Mouse (Mus musculus) 3T3-L1 (cell line): ENCODE measurements around the gene Dupd1.

Source experiments
- DNase-seq: peaks from one replicate; pipeline ENCODE4 v3.0.0-alpha.2; 2015; ENCODE audit warnings: low read depth, low spot score

Gene Dupd1

DNA sequence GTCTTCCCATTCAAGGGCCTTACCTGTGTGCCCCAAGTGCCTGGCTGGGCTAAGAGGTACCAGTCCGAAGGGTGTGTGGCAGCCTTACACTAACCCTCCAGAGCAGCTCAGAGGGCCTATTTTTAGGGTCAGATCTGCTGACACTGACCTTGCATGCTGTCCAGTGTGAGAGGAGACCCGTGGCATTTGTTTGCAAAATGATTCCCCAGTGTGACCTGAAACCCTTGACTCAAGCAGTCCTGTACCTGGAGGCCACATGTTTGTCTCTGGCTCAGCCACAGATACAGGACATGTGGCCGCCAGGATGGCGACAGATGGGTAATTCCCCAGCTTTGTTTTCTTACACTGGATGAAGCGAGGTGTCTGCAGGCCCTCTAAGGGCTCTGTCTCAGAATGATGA, at the start of gene Dupd1:
TSS of gene Dupd1 (minus strand) at position 91 of the 400 bp plus-strand sequence.
- DNase-seq: no peak

DNA sequence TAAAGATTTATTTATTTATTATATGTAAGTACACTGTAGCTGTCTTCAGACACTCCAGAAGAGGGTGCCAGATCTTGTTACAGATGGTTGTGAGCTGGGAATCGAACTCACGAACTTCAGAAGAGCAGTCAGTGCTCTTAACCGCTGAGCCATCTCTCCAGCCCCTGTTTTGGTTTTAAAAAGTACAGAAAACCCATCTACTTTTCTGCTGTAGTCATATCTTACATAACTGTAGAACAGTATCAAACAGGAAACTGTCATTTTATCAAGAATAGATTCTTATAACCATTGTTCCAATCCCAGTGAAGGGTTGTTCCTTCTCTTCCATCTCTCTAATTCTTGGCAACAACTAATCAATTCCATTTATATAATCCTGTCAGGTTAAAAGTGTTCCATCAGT, 49.4 kb upstream of the Dupd1 start:
- DNase-seq: no peak

DNA sequence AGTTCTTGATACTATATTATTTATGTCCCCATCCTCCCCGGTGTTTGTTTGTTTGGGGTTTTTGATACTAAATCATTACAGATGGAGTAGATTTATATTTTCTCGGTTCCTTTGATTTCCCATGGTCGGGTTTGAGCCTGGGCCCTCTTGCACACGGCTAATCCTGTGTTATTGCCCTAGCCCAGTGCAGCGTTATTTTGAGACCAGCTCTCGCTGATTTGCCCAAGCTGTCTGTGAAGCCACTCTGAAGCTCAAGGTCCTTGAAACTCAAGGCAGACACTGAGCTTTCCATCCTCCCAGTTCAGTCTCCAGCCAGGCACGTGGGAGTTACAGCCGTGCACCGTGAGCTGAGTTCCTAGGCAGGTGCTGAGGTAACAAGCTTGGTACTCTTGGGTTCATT, 47.2 kb upstream of the Dupd1 start:
- no peak for DNase-seq

DNA sequence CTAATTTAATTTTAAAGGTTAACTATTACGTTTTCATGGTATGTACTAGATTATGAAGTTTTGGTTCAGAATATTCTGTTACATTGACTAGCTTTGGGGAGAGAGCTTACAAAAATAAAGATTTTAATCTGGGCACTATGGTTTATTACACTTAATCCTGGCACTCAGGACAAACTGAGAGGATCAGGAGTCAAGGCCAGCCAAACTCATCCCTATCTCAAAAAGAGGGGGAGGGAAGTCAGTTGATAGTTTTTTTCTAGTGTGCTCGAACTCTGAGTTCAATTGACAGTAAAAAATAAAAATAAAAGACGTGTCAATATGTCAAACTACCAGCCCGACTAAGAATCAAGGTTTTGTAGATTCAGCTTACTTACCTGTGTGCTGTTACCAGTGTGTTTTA, 39.0 kb upstream of the Dupd1 start:
- DNase-seq: no peak

DNA sequence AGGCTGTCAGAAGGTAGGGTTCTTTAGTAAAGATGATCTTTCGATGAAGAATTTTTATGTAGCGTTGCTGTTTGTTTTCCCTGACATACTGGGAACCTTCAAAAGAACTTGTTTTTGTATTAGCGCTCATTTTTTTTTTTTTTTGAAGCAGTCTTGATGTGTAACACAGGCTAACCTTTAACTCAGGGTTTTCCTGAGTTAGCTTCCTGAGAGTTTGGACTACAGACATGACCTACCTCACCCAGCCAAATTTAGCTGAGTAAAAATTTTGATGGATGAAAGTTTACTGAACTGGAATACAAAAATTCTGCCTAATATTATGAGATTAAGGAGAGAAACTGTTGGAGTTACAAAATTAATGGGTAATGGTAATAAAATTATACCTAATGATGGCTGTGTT, 38.0 kb upstream of the Dupd1 start:
- DNase-seq: no peak

DNA sequence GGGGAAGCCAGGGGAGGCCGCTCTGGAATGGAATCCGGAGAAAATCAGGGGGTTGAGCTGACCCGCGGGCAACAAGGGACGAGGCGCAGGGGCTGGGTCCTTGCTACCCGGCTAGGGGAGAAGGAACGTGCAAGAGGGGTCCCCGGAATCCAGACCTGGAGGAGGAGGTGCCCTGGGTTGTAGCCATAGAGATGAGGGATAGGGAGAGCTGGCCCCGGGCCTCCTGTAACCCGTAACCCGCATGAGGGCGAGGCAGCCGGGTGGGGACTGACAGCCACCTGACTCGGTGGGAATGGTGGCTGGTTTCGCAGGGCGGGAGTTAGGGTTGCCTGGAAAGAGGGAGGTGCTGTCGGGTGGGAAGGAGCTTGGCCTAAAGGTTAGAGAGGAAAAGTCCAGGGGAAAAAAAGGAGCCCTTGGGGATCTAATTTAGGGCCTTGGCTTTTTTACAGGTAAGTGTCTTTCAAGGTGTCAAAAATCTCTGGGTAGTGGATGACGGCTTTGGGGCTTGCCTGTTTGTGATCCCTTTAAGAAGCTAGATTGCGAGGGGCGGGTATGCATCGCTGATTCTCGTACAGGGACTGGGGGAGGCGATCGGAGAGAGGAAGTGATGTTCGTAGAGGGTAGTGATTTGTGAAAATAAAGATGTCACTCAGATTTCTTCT, 36.6 kb upstream of the Dupd1 start, which contains the start of gene Dusp13:
TSS of gene Dusp13 (minus strand) at position 301 of the 662 bp plus-strand sequence.
- peak; percentile 73 for DNase-seq

DNA sequence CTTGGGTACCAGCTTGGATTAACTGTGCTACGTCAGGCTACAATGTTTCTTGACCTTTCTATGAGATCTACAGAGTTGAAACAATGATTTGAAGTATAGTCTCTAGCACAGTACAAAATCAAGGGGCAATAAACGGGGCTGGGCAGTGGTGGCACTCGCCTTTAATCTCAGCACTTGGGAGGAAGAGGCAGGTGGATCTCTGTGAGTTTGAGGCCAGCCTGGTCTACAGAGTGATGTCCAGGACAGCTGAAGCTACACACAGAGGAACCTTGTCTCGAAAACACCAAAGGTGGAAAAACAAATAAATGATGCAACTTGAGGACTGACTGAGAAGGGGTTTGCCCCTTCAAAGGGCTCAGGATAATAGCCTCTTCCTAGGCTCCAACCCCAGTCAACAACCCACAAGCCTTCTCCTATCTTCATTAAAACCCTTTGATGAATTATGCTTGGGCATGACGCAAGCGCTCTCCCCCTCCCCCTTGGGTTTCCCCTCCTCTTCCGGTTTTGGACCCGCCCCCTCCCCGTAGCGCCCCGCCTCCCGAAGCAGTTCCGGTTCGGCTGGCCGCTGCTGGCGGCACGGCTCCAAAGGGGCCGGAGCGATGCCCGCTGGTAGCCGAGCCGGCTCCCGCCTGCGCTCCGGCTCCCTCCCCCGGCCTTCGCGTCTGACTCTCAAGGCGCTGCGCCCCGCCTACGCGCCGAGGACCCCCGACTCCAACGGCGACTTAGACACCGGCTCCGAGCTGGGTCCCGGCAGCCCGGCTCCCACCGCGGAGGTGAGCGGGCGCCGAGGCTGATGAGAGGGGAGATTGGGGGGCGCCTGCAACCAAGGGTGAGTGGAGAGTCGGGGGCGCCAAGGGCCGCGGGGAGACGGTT, 35.9 kb upstream of the Dupd1 start, which contains the start of gene Samd8:
TSS of gene Samd8 (plus strand) at position 524 of the 873 bp plus-strand sequence.
- DNase-seq: peak; percentile 68

DNA sequence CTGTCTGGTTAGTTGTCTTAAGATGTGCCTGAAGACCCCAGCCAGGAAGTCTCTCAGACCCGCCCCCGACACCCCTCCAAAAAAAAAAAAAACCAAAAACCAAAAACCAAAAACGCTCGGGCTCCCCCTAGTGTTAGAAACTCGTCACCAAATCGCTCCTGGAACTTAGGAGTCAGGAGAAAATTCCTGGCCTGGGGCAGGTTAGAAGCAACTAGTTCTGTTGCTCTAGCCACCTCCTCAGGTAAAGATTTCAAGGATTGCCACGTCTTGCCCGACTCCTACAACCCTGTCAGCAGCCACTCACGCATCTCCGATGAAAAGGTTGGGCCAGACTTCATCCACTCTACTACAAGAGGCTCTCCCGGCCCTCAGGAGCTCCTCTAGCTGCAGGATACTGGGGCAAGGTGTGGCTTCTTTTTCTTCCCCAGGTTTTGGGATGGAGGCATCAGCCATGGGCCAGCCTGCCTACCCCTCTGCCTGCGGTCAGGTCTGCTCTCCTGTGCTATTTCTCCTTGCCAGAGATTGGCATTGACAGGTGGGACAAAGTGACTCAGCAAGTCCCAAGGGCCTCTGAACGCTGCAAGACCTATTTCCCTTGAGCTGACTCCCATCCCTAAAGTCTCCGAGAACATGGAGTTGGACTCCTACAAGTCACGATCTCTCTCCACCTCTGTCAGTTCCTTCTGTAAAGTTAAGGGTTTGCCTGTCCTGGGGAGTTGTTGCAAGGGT, 33.9 kb upstream of the Dupd1 start:
- DNase-seq: peak; percentile 60

DNA sequence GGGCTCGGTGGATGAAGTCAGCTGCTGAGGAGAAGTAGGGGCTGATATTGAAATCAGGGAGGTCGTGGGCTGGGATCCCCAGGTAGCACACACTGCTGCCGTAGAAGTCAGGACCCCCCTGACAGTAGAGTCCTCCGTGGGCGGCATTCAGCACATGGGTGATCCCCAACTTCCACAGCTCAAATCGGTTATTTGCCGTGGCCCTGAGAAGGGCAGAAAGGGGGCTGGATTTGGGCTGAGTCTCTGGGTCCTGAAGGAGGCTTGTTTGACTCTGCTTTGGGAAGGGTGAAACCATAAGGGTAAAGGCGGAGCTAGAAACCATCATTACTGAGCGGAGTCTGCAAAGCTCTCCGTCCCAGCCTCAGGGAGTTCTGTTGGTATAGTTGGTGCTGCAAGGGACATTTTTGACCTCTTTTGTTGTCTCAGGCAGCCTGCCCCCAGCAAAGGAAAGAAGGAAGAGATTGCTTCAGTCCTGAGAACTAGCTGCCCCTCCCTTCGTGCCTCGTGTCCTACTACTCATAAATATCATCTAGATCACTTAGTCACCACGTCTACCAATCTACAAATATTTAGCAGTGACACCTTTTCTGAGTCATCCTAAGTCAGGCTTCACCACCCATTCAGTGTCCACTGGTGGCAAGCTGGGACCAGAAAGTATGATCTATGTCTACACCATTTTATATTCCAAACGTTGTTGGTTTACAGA, 33.2 kb upstream of the Dupd1 start:
- peak; percentile 11 for DNase-seq

DNA sequence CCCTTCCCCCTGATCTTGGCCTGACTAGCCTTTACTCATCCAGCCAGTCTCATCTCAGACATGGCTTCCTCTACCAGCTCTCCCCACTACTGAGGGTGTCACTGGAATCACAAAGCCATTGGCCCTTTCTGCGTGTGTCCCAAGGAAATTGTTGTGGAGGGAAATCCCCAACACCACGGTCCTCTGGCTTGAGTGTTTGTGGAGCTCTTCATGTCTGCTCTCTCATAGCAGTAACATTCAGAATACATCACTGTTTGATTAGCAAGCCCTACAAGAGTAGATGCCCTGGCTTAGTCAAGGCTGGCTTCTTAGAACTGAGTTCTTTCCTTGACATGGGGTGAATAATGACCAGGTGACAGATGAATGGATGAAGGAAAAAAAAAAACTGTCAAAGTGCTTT, 32.5 kb upstream of the Dupd1 start:
- no peak for DNase-seq

DNA sequence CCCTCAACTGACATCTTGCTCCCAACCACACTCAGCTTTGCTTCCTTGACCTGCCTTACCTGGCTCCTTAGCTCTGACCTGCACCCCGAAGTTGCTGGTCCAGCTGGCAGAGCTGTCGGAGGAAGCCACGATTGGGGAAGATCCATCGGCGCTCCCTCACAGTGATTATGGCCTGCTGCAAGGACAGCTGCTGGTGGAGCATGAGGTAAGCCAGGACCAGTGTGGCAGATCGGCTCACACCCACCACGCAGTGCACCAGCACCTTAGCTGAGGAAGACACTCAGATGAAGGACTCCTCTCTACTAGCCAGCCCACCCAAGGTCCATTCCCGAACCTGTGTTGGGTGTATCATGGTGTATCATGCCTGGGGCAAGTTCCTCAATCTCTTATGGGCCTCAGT, 31.9 kb upstream of the Dupd1 start:
- DNase-seq: no peak

DNA sequence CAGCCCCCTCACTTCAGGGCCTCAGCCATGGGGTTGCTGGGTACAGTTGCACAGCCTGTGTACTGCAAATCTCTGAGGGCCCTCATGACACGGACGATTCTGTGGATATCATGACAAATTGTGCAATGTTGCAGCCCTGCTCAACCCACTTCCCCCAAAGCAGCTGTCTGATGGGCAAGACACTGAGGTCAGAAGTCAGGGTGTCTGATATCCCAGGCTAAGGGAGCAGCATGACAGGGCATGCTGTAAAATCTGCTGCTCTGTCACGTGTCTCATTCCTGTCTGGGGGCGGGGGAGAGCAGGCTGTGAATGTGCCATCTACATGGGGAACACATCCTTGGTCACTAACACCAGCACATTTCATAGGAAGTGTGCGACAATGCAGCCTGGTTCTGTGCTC, 30.8 kb upstream of the Dupd1 start:
- DNase-seq: no peak

DNA sequence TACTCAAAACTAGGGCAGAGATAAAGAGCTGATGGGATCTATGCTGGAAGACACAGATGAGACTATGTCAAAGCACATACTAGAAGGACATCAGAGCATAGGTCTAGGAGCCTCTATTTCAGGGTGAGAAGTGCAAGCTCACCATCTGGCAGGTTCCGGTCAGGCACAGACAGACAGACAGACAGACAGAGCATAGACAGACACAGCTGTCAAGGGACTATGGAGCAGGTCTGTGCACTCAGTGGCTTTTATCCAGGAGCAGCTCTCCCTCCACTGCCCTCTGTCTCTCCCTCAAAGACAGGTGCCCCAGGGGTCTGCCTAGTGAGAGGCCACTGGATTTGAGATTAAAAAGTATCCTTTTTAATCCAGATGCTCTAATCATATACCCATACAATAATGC, 29.8 kb upstream of the Dupd1 start:
- no peak for DNase-seq

DNA sequence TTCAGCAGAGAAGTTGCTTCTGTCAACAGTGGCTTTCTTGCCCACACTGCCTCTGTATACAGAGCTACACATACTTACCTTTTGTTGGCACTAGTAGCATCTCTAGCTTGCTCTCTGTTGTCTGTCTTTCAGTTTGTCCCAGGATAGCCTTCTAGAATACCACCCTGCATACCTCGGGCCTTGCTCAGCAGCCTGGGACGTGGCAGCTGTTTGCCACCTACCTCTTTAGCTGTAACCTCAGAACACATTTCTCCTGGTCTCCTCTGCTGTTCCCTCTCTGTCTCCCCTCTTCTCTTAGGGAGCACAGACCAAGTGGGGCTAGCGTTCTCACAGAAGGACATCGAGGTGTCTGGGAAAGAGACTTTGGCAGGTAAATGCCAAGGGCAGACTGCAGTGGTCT, 28.1 kb upstream of the Dupd1 start:
- no peak for DNase-seq

DNA sequence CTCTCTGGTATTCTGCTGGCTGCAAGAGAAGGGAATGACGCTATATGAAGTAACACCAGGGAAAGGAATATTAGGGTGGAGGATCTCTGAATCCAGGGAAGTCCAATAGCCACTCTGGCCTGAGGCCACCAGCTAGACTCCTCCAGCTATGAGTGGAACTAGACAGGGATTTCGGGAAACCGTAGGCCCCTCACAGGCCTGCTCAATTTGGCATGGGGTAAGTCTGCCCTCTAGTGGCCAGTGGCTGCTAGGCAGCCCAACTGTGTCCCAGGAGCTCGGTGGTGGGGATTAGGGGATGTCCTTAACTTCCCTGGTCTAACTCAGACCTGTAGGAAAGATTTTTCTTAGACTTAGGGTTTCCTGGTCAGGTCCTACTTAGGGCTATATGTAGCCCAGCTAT, 27.4 kb upstream of the Dupd1 start:
- peak; percentile 81 for DNase-seq

DNA sequence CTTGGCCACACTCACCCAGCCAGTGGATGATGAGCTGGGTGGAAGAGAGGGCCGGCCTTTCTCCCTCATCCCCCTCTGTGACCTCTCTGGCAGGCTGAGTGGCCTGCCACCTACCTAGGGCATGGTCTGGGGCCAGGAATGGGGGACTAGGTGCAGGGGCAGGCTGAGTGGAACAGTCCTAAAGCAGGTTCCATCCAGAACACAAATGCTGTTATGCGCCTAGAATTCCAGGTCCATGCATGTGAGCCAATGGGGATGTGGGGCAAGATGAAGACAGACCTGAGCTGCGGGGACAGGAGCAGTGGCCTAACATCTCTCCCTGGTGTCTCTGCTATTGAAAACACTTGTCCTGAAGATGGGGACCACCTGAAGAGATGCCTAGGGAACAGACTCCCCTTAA, 26.9 kb upstream of the Dupd1 start:
- no peak for DNase-seq

DNA sequence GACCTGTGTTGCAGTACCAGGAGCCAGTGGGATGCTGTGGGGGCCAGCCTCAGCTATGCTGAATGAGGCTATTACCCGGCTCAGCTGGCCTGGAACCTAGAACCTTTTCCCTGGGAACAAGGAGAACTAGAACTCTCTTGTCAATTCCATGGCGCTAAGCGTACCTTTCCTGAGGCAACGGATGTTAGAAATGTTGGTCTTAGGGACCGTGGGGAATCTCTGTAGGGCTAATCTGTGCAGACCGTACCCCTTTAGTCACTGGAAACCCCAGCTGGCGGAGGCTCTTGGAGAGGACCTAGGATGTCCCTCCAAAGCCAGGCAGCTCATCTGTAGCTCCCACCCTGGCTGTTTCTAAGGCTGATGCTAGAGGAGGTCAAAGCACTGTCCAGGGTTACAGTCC, 26.0 kb upstream of the Dupd1 start:
- DNase-seq: no peak

DNA sequence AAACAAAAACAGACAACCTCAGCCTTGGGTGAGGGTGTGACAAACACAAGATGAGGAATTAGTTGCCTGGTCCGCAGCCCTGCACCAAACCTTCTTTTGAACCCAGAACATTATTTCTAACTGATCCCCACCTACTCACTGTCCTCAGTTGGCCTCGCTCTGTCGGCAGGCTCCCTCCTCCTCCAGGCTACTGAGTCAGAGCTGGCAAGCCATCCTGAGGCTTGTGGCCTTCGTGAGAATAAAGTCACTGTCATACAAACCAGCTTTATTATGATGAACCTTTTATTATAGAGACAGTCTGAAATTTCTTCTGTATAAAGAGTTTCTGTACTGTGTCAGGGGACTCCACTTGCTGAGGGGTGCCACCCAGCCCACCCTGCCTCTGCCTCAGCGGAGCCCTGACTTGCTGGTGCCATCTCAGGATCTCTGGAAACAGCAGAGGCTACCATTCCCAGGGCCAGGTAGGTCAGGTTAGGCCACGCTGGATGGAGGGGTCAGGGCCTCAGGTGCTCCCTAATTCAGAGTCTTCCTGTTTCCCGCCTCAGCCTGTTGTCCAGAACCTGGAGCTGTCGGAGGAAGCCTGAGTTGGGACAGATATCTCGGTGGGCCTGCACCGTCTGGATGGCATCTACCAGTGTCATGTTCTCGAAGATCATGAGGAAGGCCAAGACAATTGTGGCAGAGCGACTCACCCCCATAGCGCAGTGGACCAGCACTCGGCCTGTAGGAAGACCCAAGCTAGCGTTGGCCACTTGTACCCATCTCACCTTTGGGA, 18.9 kb upstream of the Dupd1 start:
- DNase-seq: no peak

DNA sequence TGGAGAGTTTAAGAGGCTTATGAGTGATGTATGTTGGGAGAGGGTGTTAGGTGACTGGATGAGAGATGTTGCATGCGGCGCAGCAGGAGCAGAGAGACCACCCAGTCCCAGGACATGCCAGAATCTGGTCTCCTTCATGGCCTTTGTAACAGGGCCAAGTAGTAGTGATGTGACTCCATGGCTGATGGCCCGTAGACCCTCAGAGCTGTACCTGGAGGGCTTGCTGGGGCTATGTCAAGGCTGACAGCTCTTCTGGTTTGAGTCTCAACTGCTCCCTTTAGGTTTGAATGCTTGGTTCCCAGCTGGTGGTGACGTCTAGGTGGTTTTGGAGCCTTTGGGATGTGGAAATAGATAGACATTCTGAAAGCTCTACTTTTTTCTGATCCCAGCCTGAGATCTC, 15.6 kb upstream of the Dupd1 start:
- no peak for DNase-seq

DNA sequence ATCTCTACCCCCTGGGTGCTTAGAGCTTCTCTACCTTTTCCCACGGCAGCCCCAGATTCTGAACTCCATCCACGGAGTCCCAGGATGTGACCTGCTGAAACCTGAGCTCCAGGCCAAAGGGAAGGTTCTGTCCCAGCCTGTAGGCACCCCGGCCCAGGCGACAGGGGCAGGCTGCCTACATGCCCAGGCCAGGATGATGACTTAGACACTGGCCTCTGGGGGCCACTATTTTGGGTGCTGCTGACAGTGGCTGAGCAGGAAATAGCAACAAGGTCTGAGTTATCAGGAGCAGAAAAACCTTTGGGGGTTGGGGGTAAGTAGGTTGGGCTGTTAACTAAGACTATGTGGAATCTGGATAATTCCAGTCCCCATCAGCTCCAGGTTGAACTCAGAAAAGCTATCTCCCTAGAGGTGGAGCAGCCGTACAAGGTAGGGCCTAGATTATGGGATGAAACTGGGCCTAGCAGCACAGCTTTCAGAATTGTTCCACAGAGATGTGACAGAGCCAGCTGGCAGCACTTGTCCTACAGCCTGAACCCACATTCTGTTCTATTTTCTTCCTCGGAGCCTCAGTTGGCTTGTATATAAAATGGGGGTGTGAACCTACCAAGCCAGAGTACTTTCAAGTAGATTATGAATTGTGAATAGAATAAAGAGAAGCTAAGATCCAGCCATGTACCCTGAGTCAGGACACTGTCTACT, 14.8 kb upstream of the Dupd1 start:
- DNase-seq: no peak
